Mouse (Mus musculus) MEL (cell line): ENCODE measurements around the gene Fundc1.

Source experiments
- BHLHE40 ChIP-seq: IDR thresholded peaks from 2 replicates; pipeline ENCODE4 v1.6.1; 2012; ENCODE audit warnings: low read depth, mild to moderate bottlenecking, inconsistent platforms, low read length, improper control_type of control experiment, borderline replicate concordance
- CTCF ChIP-seq, 3 experiments: IDR thresholded peaks in 2 of 3; conservative IDR thresholded peaks in 1 of 3; 2 replicates each; pipeline ENCODE4 v1.5.1; 2011 to 2012; ENCODE audit warnings: low read length in 3 of 3, low read depth in 2 of 3, mild to moderate bottlenecking in 2 of 3, improper control_type of control experiment in 1 of 3, inconsistent platforms in 1 of 3, mixed read lengths in 1 of 3, moderate library complexity in 1 of 3; ENCODE audit not compliant: control insufficient read depth in 1 of 3, insufficient read depth in 1 of 3, poor library complexity in 1 of 3, severe bottlenecking in 1 of 3
- ELF1 ChIP-seq: IDR thresholded peaks from 2 replicates; pipeline ENCODE4 v1.6.1; 2014; ENCODE audit warnings: low read depth, mild to moderate bottlenecking, inconsistent platforms, low read length, improper control_type of control experiment, moderate library complexity
- EP300 ChIP-seq, 2 experiments: IDR thresholded peaks; 2 replicates each; pipeline ENCODE4 v1.6.1; 2011; ENCODE audit warnings: improper control_type of control experiment in 2 of 2, low read length in 2 of 2, low read depth in 1 of 2, mild to moderate bottlenecking in 1 of 2
- ETS1 ChIP-seq: IDR thresholded peaks from 2 replicates; pipeline ENCODE4 v1.6.1; 2012; ENCODE audit warnings: low read depth, mild to moderate bottlenecking, inconsistent platforms, low read length, improper control_type of control experiment, moderate library complexity
- GATA1 ChIP-seq: IDR thresholded peaks from 2 replicates; pipeline ENCODE4 v1.6.1; 2011; ENCODE audit warnings: low read depth, low read length, improper control_type of control experiment
- MAZ ChIP-seq: IDR thresholded peaks from 2 replicates; pipeline ENCODE4 v1.6.1; 2012; ENCODE audit warnings: low read depth, mild to moderate bottlenecking, inconsistent platforms, low read length, improper control_type of control experiment
- NELFE ChIP-seq: IDR thresholded peaks from 2 replicates; pipeline ENCODE4 v1.6.1; 2011; ENCODE audit warnings: low read depth, low read length, improper control_type of control experiment
- POLR2A ChIP-seq, 2 experiments: IDR thresholded peaks; 2 replicates each; pipeline ENCODE4 v1.6.1; 2011 to 2012; ENCODE audit warnings: low read length in 2 of 2, mild to moderate bottlenecking in 2 of 2, control low read depth in 1 of 2, improper control_type of control experiment in 1 of 2, low read depth in 1 of 2, moderate library complexity in 1 of 2; ENCODE audit not compliant: control insufficient read depth in 1 of 2, insufficient read depth in 1 of 2, poor library complexity in 1 of 2
- POLR2AphosphoS5 ChIP-seq: IDR thresholded peaks from 2 replicates; pipeline ENCODE4 v1.6.1; 2012; ENCODE audit warnings: low read depth, borderline replicate concordance, mild to moderate bottlenecking, inconsistent platforms, low read length, moderate library complexity, mixed read lengths
- TCF12 ChIP-seq: IDR thresholded peaks from 2 replicates; pipeline ENCODE4 v1.6.1; 2014; ENCODE audit warnings: low read depth, mild to moderate bottlenecking, inconsistent platforms, low read length, improper control_type of control experiment, moderate library complexity
- USF2 ChIP-seq, 2 experiments: IDR thresholded peaks; 2 replicates each; pipeline ENCODE4 v1.6.1; 2011 to 2012; ENCODE audit warnings: improper control_type of control experiment in 2 of 2, low read length in 2 of 2, borderline replicate concordance in 1 of 2, inconsistent platforms in 1 of 2, low read depth in 1 of 2, mild to moderate bottlenecking in 1 of 2; ENCODE audit not compliant: insufficient read depth in 1 of 2
- ZNF384 ChIP-seq: IDR thresholded peaks from 2 replicates; pipeline ENCODE4 v1.6.1; 2012; ENCODE audit warnings: low read depth, mild to moderate bottlenecking, inconsistent platforms, low read length, improper control_type of control experiment

- TF ChIP-seq CTCF (IDR thresholded peaks at IDR 0.05 in 2 of 3, conservative IDR thresholded peaks at IDR 0.05 in 1 of 3; ENCODE audit: control insufficient read depth in 1 of 3, insufficient read depth in 1 of 3, low read depth in 2 of 3, low read length in 3 of 3, poor library complexity in 1 of 3, severe bottlenecking in 1 of 3) (no peak), EP300 (IDR thresholded peaks at IDR 0.05; ENCODE audit: low read depth in 1 of 2, low read length in 2 of 2) (no peak), USF2 (IDR thresholded peaks at IDR 0.05; ENCODE audit: borderline replicate concordance in 1 of 2, insufficient read depth in 1 of 2, low read depth in 1 of 2, low read length in 2 of 2) (no peak), POLR2A (IDR thresholded peaks at IDR 0.05; ENCODE audit: control insufficient read depth in 1 of 2, insufficient read depth in 1 of 2, low read depth in 1 of 2, low read length in 2 of 2, poor library complexity in 1 of 2) (no peak), ZNF384 (no peak), TCF12 (no peak), GATA1 (no peak), NELFE (no peak), ETS1 (no peak), POLR2AphosphoS5 (no peak), ELF1 (no peak), BHLHE40 (no peak), MAZ (no peak)
Measured at GRCm38 (mm10) chrX:17544860-17545492, 27.1 kb downstream of the Fundc1 start.
